Mouse (Mus musculus) hindbrain, postnatal 0 days (tissue): ENCODE results near the gene Dzip3. TPM values are rescaled to one million over a fixed set of nuclear protein-coding genes. Genes with fewer than 3 reads are reported as not detected.

Experiments
- ATAC-seq: fragments of 200-750 bp; cut with Nextera tagmentation; 2 replicates; pipeline ENCODE4 v1.8.0; 2017; ENCODE audit warnings: mild to moderate bottlenecking, moderate TSS enrichment, moderate library complexity
- DNase-seq: peaks from one replicate; pipeline ENCODE4 v3.0.0-alpha.2; 2015; ENCODE audit warnings: low spot score
- H3K27ac ChIP-seq: fragments of 300-500 bp; sonication (generic); 2 replicates; pipeline ENCODE4 v1.5.1; 2014; ENCODE audit warnings: mild to moderate bottlenecking
- H3K27me3 ChIP-seq: fragments of 300-500 bp; sonication (generic); 2 replicates; pipeline ENCODE4 v1.6.1; 2014; ENCODE audit warnings: low read length, mixed read lengths; ENCODE audit not compliant: insufficient read depth
- H3K36me3 ChIP-seq: fragments of 300-500 bp; sonication (generic); 2 replicates; pipeline ENCODE4 v1.6.1; 2014; ENCODE audit warnings: low read length, mixed read lengths; ENCODE audit not compliant: insufficient read depth
- H3K4me1 ChIP-seq: fragments of 300-500 bp; sonication (generic); 2 replicates; pipeline ENCODE4 v1.6.1; 2014; ENCODE audit warnings: antibody characterized with exemption, low read length, mixed read lengths; ENCODE audit not compliant: insufficient read depth
- H3K4me2 ChIP-seq: fragments of 300-500 bp; sonication (generic); 2 replicates; pipeline ENCODE4 v1.6.1; 2014; ENCODE audit warnings: low read depth, mild to moderate bottlenecking, low read length, moderate library complexity, mixed read lengths
- H3K4me3 ChIP-seq: fragments of 300-500 bp; sonication (generic); 2 replicates; pipeline ENCODE4 v1.5.1; 2014; ENCODE audit warnings: low read length
- H3K9ac ChIP-seq: fragments of 300-500 bp; sonication (generic); replicated peaks from 2 replicates; pipeline ENCODE4 v1.6.1; 2014; ENCODE audit warnings: mild to moderate bottlenecking, low read length, moderate library complexity, mixed read lengths
- H3K9me3 ChIP-seq: fragments of 300-500 bp; sonication (generic); 2 replicates; pipeline ENCODE4 v1.6.1; 2016; ENCODE audit warnings: low read length, mixed read lengths
- CTCF ChIP-seq: IDR thresholded peaks from 2 replicates; pipeline ENCODE4 v1.5.1; 2016; ENCODE audit warnings: antibody characterized with exemption, control low read depth, low read depth
- WGBS: fragments of 180-500 bp; shearing (Covaris S2); extraction: QIAGEN DNeasy Blood & Tissue Kit; methylation state at CpG from one replicate; pipeline ENCODE4 v1.1.7; 2014; 5-methylcytosine and 5-hydroxymethylcytosine counted together
- polyA plus RNA-seq: library from polyadenylated mRNA; unstranded; fragments of >200 nt; fragmentation: Nextera tagmentation; extraction: Ambion mirVana; gene quantifications from 2 replicates; pipeline ENCODE4 v1.2.1, GENCODE M21; 2015
- total RNA-seq: library from RNA; depleted of rRNA; stranded (reverse); fragments of >200 nt; gene quantifications from 2 replicates; pipeline ENCODE4 v1.2.3, GENCODE M21; 2014

The Dzip3 gene
- total and polyA plus RNA-seq, 2 experiments from 2014 or later, result 45.0 to 97.0 TPM

DNA sequence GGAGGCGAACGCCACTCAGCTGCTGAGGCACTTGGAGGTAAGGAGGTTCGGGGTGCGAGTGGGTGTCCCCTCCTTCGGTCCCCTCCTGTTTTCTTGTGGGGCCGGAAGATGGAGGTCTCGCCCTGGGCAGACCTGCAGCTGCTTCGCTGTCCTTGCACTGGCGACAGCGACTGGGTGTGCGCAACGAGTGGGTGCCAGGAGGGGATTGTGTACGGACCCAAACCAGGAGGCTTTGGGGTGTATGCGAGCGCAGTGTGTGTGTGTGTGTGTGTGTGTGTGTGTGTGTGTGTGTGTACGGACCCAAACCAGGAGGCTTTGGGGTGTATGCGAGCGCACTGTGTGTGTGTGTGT lies 353 bp upstream of the Dzip3 start:
- TF ChIP-seq CTCF, result no peak
- DNase-seq (no peak), ATAC-seq (no peak)
- Histone ChIP-seq H3K27me3 (no peaks in the 10 kb centered on the region), H3K36me3 (no peaks in the 10 kb centered on the region), H3K4me3 (peak overlapping the region; percentile 92), H3K27ac (no peak overlapping the region), H3K9ac (peak overlapping the region; percentile 41), H3K4me1 (0 out of 2 replicates have a peak, but pooled peaks cover 4% of the 10 kb centered on the region), H3K9me3 (no peaks in the 10 kb centered on the region), H3K4me2 (peak overlapping the region; percentile 88)
- WGBS, result under 1% methylated on average over 18 of the region's 18 CpGs

DNA sequence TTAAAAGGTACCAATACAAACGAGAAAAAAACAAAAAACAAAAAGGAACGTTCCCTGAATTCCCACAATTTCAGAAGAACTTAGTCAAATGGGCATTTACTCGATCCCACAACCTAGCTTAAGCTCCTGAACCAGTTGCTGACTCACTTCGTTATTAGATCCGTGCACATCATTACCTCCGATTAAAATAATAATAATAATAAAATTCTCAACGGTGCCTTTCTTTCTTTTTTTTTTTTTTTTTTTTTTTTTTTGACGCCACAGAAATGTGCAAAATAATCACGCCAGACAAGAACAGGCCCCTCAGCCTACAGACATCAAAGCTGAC lies 770 bp downstream of the Dzip3 start:
- WGBS, result under 1% methylated on average over 9 of the region's 9 CpGs
- no peaks in the 10 kb centered on the region for H3K9me3 ChIP-seq
- peak overlapping the region; percentile 97 for H3K27ac ChIP-seq
- 0 out of 2 replicates have a peak, but pooled peaks cover 4% of the 10 kb centered on the region for H3K4me1 ChIP-seq
- TF ChIP-seq CTCF, result no peak
- peak overlapping the region; percentile 100 for H3K9ac ChIP-seq
- ATAC-seq, result no peak
- no peak for DNase-seq
- H3K27me3 ChIP-seq, result no peaks in the 10 kb centered on the region
- H3K36me3 ChIP-seq, result no peaks in the 10 kb centered on the region
- H3K4me3 ChIP-seq, result peak overlapping the region; percentile 92
- peak overlapping the region; percentile 87 for H3K4me2 ChIP-seq

DNA sequence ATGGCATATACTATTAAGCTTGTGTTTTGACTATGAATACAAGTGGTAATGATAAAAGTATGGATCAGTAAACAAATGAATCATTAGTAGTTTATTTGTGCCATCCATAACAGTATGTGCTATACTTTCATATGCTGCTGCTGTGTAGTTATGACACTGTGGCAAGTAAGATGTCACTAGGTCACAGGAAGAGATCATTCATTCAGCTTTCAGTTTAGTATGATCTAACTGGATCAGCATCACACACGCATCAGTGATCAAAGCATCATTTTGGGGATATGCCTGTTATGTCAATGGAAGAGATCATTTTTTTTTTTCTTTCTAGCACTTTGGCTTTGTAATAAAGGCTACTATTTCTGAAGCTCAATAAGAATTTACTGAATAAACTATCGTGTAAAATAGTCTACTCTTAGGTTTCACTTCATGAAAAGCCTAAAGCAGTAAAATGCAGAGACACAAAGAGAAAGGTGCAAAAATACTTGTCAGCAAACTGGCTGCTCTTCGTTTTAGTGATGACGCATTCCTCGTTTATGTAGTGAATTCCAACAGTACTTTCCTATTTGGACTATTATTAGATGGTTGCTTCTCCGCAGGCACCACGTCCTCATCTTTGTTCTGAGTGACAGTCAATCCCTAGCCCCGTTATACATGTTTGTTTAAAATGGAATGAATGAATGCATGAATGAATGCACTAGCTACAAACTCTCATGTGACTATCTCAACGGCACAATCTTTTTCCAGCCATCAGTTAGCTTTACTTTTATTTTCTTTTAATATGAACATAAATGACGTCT lies 1.3 kb downstream of the Dzip3 start:
- WGBS, result 18% methylated on average over 10 of the region's 10 CpGs
- Histone ChIP-seq H3K27ac (no peak overlapping the region), H3K4me3 (peak overlapping the region; percentile 92), H3K4me2 (peak overlapping the region; percentile 87), H3K4me1 (0 out of 2 replicates have a peak, but pooled peaks cover 4% of the 10 kb centered on the region), H3K9me3 (no peaks in the 10 kb centered on the region), H3K36me3 (no peaks in the 10 kb centered on the region), H3K9ac (peak overlapping the region; percentile 100), H3K27me3 (no peaks in the 10 kb centered on the region)
- TF ChIP-seq CTCF, result no peak
- peak; percentile 10 for DNase-seq
- no peak for ATAC-seq

DNA sequence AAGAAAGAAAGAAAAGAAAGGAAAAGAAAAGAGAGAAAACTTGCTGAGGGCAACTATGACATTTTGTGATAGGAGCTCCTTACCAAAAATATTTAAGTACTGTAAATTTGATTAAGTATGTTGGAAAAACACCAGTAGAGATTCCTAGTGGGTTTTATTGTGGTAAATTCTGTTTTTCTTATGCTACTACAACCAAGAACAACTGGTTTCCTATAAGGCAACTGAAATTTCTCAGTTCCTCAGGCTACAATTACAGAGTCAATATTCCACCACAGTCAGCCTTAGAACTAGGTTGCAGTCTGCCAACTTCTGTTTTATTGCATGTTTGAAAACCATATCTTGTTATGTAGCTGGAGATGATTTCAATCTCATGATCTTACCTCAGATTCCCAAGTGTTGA lies 4.3 kb downstream of the Dzip3 start:
- Histone ChIP-seq H3K27ac (no peak overlapping the region), H3K4me2 (no peak overlapping the region), H3K36me3 (no peaks in the 10 kb centered on the region), H3K27me3 (no peaks in the 10 kb centered on the region), H3K4me1 (no peaks in the 10 kb centered on the region), H3K9ac (no peak overlapping the region), H3K9me3 (no peaks in the 10 kb centered on the region), H3K4me3 (no peak overlapping the region)
- DNase-seq, result no peak
- TF ChIP-seq CTCF, result no peak
- ATAC-seq, result no peak

DNA sequence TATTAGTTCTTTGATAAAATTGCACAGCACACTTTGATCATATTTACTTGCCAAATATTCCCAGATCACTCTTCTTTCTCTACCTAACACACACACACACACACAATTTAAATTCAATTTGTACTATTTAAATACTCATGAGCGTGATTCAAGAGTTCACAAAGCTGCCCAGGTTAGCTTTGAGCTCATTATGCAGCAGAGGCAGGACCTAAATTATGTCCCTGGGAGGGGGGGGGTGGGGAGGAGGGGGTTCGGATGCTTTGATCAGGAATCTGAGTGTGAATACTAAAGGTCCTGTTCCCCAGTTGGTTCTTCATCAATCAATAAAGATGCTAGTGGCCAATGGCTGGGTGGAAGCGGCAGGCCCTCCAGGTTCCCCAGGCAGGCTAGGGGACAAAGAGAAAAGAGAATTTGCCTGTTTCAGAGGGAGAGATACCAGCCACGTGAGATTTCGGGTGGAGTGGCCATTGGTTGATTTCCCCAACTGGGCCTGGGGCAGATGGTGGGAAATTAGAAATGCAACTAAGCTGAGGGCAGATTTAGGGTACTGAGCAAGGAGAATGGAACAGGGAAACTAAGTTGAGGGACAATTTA lies 8.8 kb downstream of the Dzip3 start:
- Histone ChIP-seq H3K4me3 (no peak overlapping the region), H3K4me1 (no peaks in the 10 kb centered on the region), H3K9ac (no peak overlapping the region), H3K4me2 (no peak overlapping the region), H3K9me3 (no peaks in the 10 kb centered on the region), H3K27me3 (no peaks in the 10 kb centered on the region), H3K27ac (no peak overlapping the region), H3K36me3 (no peaks in the 10 kb centered on the region)
- ATAC-seq (no peak), DNase-seq (no peak)
- no peak for TF ChIP-seq CTCF
- 53% methylated on average over 5 of the region's 5 CpGs for WGBS

DNA sequence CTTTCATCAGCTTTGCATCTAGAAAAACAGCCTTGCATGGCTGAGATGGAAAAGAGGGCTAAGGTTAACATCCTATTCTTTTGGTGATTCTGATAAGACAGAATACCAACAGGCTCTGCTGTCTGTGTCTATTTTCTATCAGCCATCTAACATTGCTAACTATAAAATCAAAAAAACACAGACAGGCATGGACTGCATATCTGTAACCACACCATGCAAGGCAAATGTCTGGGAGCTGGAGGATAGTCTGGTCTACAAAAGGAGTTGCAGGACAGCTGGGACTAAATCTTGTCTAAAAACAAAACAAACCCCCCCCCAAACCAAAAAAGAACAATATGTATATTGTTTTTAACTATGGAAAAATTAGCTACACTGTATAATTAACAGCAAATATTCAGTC lies 14.0 kb downstream of the Dzip3 start:
- no peak overlapping the region for H3K9ac ChIP-seq
- no peak for TF ChIP-seq CTCF
- no peak overlapping the region for H3K27ac ChIP-seq
- H3K4me2 ChIP-seq, result no peak overlapping the region
- DNase-seq (no peak), ATAC-seq (no peak)
- H3K27me3 ChIP-seq, result no peaks in the 10 kb centered on the region
- H3K9me3 ChIP-seq, result no peaks in the 10 kb centered on the region
- H3K4me1 ChIP-seq, result no peaks in the 10 kb centered on the region
- peaks cover 8% of the 10 kb centered on the region; the same call in 1 of the 2 replicates for H3K36me3 ChIP-seq
- H3K4me3 ChIP-seq, result no peak overlapping the region

DNA sequence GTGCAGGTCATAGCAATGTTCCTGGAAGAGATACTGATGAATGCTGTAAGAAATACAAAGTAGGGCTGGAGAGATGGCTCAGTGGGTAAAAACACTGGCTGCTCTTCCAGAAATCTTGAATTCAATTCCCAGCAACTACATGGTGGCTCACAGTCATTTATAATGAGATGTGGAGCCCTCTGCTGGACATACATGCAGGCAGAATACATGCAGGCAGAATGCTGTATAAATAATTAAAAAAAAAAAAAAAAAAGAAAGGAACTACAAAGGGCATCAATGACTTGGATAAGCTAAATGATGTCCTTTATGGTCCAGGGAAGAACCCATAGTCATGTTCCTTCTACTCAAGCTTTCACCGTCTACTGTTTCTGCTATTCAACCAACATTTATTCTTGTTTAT lies 20.4 kb downstream of the Dzip3 start:
- no peak for ATAC-seq
- WGBS, result 96% methylated on average over 1 of the region's 1 CpGs
- Histone ChIP-seq H3K27ac (no peak overlapping the region), H3K9ac (no peak overlapping the region), H3K9me3 (no peaks in the 10 kb centered on the region), H3K4me2 (no peak overlapping the region), H3K27me3 (no peaks in the 10 kb centered on the region), H3K4me3 (no peak overlapping the region), H3K36me3 (peaks cover 12% of the 10 kb centered on the region; the same call in 1 of the 2 replicates), H3K4me1 (no peaks in the 10 kb centered on the region)
- DNase-seq, result peak; percentile 23
- TF ChIP-seq CTCF, result peak; percentile 36
